Mouse (Mus musculus): ENCODE measurements around the gene Ndufv1. TPM values are rescaled to one million over a fixed set of nuclear protein-coding genes. Genes with fewer than 3 reads are reported as not detected.
"Not testable (repeated sequence)": the region's sequence is repeated elsewhere in the genome, so short reads cannot be mapped to it uniquely, and the experiment has no call there.

The Ndufv1 gene
- polyA plus RNA-seq, 1 experiment, result 145 TPM

DNA sequence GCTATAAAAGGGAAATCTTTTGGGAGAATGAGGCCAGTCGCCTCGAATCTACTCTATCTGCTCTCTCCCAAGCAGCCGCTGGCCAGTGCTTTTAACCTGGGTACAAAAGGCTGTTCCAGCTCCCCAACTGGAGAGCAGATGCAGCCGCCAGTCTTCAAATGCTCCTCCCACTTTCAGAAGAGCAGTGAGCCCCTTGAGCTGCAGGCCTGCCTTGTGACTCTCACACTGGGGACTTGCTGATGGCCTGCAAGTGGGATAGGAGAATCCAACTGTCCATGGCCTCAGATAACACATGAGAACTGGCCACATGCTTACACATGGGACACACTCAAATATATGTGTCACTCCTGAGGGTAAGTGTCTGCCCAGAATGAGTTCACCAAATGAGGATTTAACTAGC, 44.1 kb upstream of the Ndufv1 start:
- Histone ChIP-seq H3K4me1 (ENCODE audit: control insufficient read depth, insufficient read depth, low read length) (no peaks in the 10 kb centered on the region), H3K27ac (ENCODE audit: control insufficient read depth, insufficient read depth, low read depth, low read length) (no peak overlapping the region), H3K36me3 (ENCODE audit: control insufficient read depth, insufficient read depth, low read length) (no peaks in the 10 kb centered on the region), H3K27me3 (ENCODE audit: control insufficient read depth, insufficient read depth, low read length) (no peaks in the 10 kb centered on the region), H3K4me3 (ENCODE audit: control insufficient read depth, low read depth, low read length) (no peak overlapping the region)
- no peak for TF ChIP-seq CTCF (IDR thresholded peaks at IDR 0.05; ENCODE audit: control insufficient read depth, insufficient read depth, insufficient replicate concordance, low read depth, low read length)
- no peak for TF ChIP-seq POLR2A (IDR thresholded peaks at IDR 0.05; ENCODE audit: control insufficient read depth, low read depth, low read length)

DNA sequence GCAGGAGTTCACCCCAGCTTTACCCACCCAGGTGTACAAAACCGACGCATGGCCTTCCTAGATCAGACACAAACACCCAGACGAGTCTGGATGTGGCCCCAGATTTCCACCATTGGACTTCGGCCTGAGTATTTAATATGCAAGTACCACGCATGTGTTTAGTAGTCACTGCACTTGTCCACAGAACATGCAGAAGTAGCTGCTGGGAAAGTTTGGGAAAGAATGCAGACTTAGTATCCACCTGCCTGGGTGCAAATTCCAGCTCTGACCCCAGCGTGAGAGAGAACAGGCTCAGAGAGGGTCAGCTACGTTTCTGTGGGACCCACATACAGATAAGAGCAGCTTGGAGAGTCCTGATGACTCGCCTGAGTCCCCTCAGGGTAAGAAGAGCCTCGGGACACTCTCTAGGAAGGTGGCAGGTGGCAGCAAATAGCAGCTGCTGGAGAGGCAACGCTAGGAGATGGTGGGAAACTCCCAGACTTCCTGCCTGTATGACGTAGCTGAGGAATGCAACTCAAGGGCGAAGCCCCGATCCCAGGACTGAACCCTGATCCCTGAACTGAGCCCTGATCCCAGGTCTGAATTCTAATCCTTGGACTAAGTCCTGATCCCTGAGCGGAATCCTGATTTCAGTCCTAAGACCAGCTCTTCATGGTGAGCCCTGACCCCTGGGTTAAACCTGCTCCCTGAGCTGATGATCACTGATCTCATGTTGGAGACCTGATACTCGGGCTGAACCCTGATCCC, 43.5 kb upstream of the Ndufv1 start:
- TF ChIP-seq POLR2A (IDR thresholded peaks at IDR 0.05; ENCODE audit: control insufficient read depth, low read depth, low read length) (no peak), CTCF (IDR thresholded peaks at IDR 0.05; ENCODE audit: control insufficient read depth, insufficient read depth, insufficient replicate concordance, low read depth, low read length) (no peak)
- Histone ChIP-seq H3K4me3 (ENCODE audit: control insufficient read depth, low read depth, low read length) (no peak overlapping the region), H3K36me3 (ENCODE audit: control insufficient read depth, insufficient read depth, low read length) (no peaks in the 10 kb centered on the region), H3K4me1 (ENCODE audit: control insufficient read depth, insufficient read depth, low read length) (no peaks in the 10 kb centered on the region), H3K27ac (ENCODE audit: control insufficient read depth, insufficient read depth, low read depth, low read length) (no peak overlapping the region), H3K27me3 (ENCODE audit: control insufficient read depth, insufficient read depth, low read length) (no peaks in the 10 kb centered on the region)

DNA sequence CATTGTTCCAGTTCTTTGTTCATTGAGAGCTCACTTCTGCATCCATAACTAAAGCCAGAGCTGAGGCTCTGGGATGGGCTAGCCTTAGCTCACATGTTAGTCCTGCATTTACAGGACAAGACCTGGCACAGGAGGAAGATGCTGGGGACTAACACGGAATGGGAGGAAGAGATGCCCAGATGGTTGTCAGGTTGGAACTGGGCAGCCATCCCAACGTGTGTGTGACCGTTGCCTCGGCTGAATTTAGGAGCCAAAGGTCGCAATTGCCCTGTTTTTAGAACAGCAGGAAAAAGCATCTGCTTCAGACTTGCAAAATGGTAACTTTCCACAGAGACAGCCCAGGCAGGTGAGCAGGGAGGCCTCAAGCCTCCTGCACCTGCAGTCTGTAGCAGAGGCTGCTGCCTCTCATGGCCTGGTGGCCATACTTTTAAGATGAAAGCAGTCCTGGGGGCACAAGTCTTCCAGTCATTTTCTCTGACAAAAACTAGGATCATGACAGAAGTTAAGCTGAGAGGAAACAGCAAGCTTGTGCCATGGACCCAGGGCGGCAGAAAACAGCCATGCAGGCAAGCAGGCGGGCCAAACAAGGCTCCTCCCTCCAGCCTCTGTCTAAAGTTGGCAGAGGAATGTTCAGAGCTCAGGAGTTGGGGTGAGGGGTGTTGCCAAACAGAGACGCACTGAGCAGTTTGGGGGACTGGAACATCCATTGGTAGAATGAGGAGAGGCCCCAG, 42.8 kb upstream of the Ndufv1 start:
- TF ChIP-seq POLR2A (IDR thresholded peaks at IDR 0.05; ENCODE audit: control insufficient read depth, low read depth, low read length) (no peak), CTCF (IDR thresholded peaks at IDR 0.05; ENCODE audit: control insufficient read depth, insufficient read depth, insufficient replicate concordance, low read depth, low read length) (no peak)
- Histone ChIP-seq H3K4me3 (ENCODE audit: control insufficient read depth, low read depth, low read length) (no peak overlapping the region), H3K27ac (ENCODE audit: control insufficient read depth, insufficient read depth, low read depth, low read length) (no peak overlapping the region), H3K4me1 (ENCODE audit: control insufficient read depth, insufficient read depth, low read length) (no peaks in the 10 kb centered on the region), H3K36me3 (ENCODE audit: control insufficient read depth, insufficient read depth, low read length) (no peaks in the 10 kb centered on the region), H3K27me3 (ENCODE audit: control insufficient read depth, insufficient read depth, low read length) (no peaks in the 10 kb centered on the region)

DNA sequence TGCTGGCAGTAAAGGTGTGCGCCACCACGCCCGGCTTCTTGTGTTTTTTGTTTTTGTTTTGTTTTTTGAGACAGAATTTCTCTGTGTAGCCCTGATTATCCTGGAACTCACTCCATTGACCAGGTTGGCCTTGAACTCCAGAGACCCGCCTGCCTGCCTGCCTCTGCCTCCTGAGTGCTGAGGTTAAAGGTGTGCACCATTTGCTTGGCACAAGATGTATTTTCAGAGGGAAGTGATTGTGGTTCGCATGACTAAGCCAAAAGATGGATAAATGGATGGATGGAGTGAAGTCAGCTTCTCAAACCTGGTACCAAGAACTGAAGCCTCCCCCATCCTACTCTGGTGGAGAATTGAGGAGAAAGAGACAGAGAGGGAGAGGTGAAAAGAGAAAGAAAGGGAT, 42.0 kb upstream of the Ndufv1 start:
- no peaks in the 10 kb centered on the region for H3K36me3 ChIP-seq (ENCODE audit: control insufficient read depth, insufficient read depth, low read length)
- H3K27me3 ChIP-seq (ENCODE audit: control insufficient read depth, insufficient read depth, low read length), result no peaks in the 10 kb centered on the region
- H3K4me3 ChIP-seq (ENCODE audit: control insufficient read depth, low read depth, low read length), result no peak overlapping the region
- no peak for TF ChIP-seq POLR2A (IDR thresholded peaks at IDR 0.05; ENCODE audit: control insufficient read depth, low read depth, low read length)
- TF ChIP-seq CTCF (IDR thresholded peaks at IDR 0.05; ENCODE audit: control insufficient read depth, insufficient read depth, insufficient replicate concordance, low read depth, low read length), result no peak
- H3K4me1 ChIP-seq (ENCODE audit: control insufficient read depth, insufficient read depth, low read length), result no peaks in the 10 kb centered on the region
- no peak overlapping the region for H3K27ac ChIP-seq (ENCODE audit: control insufficient read depth, insufficient read depth, low read depth, low read length)

DNA sequence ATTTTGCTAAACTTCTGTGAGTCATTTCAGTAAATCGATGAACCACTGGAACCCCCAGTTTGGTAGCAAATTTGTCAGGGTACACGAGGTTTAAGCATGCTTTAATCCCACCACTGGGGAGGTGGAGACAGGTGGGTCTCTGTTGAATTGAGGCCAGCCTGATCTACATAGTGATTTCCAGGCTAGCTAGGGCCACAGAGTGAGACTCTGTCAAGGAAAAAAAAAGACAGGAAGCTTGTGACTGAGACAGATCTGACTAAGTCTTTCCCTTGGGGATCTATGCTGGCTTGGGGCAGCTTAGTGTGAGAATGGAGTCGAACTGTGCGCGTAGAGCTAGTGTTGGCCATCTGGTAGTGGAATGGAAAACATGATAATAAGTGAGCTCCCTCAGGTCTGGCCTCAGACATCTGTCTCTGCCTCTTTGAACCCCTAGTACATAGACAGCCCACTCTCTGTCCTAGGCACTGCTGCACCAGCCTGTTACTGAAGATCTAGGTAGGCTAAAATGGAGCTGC, 40.0 kb upstream of the Ndufv1 start:
- no peaks in the 10 kb centered on the region for H3K27me3 ChIP-seq (ENCODE audit: control insufficient read depth, insufficient read depth, low read length)
- H3K4me3 ChIP-seq (ENCODE audit: control insufficient read depth, low read depth, low read length), result no peak overlapping the region
- H3K4me1 ChIP-seq (ENCODE audit: control insufficient read depth, insufficient read depth, low read length), result no peaks in the 10 kb centered on the region
- no peak overlapping the region for H3K27ac ChIP-seq (ENCODE audit: control insufficient read depth, insufficient read depth, low read depth, low read length)
- H3K36me3 ChIP-seq (ENCODE audit: control insufficient read depth, insufficient read depth, low read length), result no peaks in the 10 kb centered on the region
- TF ChIP-seq CTCF (IDR thresholded peaks at IDR 0.05; ENCODE audit: control insufficient read depth, insufficient read depth, insufficient replicate concordance, low read depth, low read length), result no peak
- no peak for TF ChIP-seq POLR2A (IDR thresholded peaks at IDR 0.05; ENCODE audit: control insufficient read depth, low read depth, low read length)

DNA sequence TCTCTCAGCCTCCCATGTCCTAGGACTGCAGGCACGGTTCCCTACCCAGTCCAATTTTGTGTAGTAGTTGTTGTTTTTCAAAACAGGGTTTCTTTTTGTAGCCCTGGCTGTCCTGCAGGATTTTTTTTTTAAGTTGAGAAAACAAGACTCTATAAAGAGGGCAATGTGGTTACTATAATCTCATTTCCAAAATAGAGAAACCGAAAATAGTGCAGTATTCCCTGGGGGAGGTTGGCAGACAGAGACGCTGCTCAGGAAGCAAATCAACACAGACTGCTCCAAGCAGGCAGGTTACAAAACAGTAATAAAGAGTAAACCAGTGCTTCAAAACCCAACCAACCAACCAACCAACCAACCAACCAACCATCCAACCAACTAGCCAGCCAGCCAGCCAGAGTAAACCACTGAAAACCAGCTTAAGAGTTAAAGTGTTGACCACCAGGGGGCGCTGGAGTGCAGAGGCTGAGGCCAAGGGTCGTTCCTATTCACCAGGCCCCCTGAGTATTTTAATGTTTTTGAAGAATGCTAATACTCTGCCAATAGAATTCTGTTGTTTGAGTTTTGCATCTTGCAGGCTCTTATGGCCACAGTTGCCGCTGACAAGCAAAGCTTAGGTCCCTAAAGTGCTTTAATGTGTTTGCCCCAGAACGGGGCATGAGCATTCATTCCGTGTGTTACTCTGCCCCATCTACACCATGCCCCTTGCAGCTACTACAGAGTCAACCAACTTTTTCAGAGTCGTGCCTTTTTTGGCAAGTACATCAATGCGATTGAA, 39.3 kb upstream of the Ndufv1 start:
- Histone ChIP-seq H3K27ac (ENCODE audit: control insufficient read depth, insufficient read depth, low read depth, low read length) (no peak overlapping the region), H3K4me1 (ENCODE audit: control insufficient read depth, insufficient read depth, low read length) (peaks cover under 1% of the 10 kb centered on the region), H3K4me3 (ENCODE audit: control insufficient read depth, low read depth, low read length) (no peak overlapping the region), H3K27me3 (ENCODE audit: control insufficient read depth, insufficient read depth, low read length) (no peaks in the 10 kb centered on the region), H3K36me3 (ENCODE audit: control insufficient read depth, insufficient read depth, low read length) (no peaks in the 10 kb centered on the region)
- no peak for TF ChIP-seq POLR2A (IDR thresholded peaks at IDR 0.05; ENCODE audit: control insufficient read depth, low read depth, low read length)
- TF ChIP-seq CTCF (IDR thresholded peaks at IDR 0.05; ENCODE audit: control insufficient read depth, insufficient read depth, insufficient replicate concordance, low read depth, low read length), result peak; percentile 87

DNA sequence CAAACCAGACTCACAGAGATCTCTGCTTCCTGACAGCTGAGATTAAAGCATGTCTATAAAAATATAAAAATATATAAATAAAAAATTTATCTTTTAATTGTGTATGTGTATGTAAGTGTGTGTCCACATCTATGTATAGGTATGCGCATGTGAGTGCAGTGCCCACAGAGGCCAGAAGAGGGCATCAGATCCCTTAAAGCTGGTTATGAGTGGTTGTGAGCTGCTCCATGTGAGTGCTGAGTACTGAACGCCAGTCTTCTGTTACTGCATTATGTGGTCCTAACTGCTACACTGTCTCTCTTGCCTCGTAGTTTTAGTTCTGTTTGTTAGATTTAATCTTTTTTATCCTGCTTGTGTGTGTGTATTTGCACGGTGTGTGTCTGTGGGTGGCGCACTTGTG, 38.4 kb upstream of the Ndufv1 start:
- Histone ChIP-seq H3K4me3 (ENCODE audit: control insufficient read depth, low read depth, low read length) (no peak overlapping the region), H3K27me3 (ENCODE audit: control insufficient read depth, insufficient read depth, low read length) (no peaks in the 10 kb centered on the region), H3K4me1 (ENCODE audit: control insufficient read depth, insufficient read depth, low read length) (peaks cover 5% of the 10 kb centered on the region), H3K27ac (ENCODE audit: control insufficient read depth, insufficient read depth, low read depth, low read length) (no peak overlapping the region), H3K36me3 (ENCODE audit: control insufficient read depth, insufficient read depth, low read length) (no peaks in the 10 kb centered on the region)
- TF ChIP-seq CTCF (IDR thresholded peaks at IDR 0.05; ENCODE audit: control insufficient read depth, insufficient read depth, insufficient replicate concordance, low read depth, low read length) (peak; percentile 34; the same call in 1 of the 2 replicates), POLR2A (IDR thresholded peaks at IDR 0.05; ENCODE audit: control insufficient read depth, low read depth, low read length) (no peak)

DNA sequence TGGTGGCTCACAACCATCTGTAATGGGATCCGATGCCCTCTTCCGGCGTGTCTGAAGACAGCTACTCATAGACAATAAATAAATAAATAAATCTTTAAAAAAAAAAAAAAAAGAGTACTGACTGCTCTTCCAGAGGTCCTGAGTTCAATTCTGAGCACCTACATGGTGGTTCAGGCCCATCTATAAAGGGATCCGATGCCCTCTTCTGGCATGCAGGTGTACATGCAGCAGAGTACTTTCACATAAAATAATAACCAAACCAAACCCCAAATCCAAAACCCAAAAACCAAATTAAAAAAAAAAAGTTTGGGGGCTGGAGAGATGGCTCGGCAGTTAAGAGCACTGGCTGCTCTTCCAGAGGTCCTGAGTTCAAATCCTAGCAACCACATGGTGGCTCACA, 36.5 kb upstream of the Ndufv1 start:
- H3K4me1 ChIP-seq (ENCODE audit: control insufficient read depth, insufficient read depth, low read length), result peaks cover 11% of the 10 kb centered on the region
- H3K36me3 ChIP-seq (ENCODE audit: control insufficient read depth, insufficient read depth, low read length); H3K27me3 ChIP-seq (ENCODE audit: control insufficient read depth, insufficient read depth, low read length); H3K4me3 ChIP-seq (ENCODE audit: control insufficient read depth, low read depth, low read length); H3K27ac ChIP-seq (ENCODE audit: control insufficient read depth, insufficient read depth, low read depth, low read length): not testable (repeated sequence)

Data from testis, adult 2 months (tissue).